Mouse (Mus musculus) embryonic facial prominence, embryonic 11.5 days (tissue): ENCODE measurements around the gene Chchd4. TPM values are rescaled to one million over a fixed set of nuclear protein-coding genes. Genes with fewer than 3 reads are reported as not detected.
A peak's percentile ranks its signal among the peaks of the same experiment; 100 is the strongest.

Experiments
- ATAC-seq: fragments of 200-750 bp; cut with Nextera tagmentation; replicated peaks from 2 replicates; pipeline ENCODE4 v1.8.0; 2017; ENCODE audit warnings: low read depth; ENCODE audit not compliant: insufficient number of reproducible peaks, low FRiP score, low TSS enrichment
- DNase-seq: peaks from one replicate; pipeline ENCODE4 v3.0.0-alpha.2; 2015; ENCODE audit warnings: low spot score
- H3K27ac ChIP-seq: fragments of 300-500 bp; sonication (generic); replicated peaks from 2 replicates; pipeline ENCODE4 v1.5.1; 2014; ENCODE audit warnings: mild to moderate bottlenecking, low read depth, low read length, control low read depth
- H3K27me3 ChIP-seq: fragments of 300-500 bp; sonication (generic); 2 replicates; pipeline ENCODE4 v1.6.1; 2014; ENCODE audit warnings: mild to moderate bottlenecking, low read length, moderate library complexity, mixed read lengths; ENCODE audit not compliant: control insufficient read depth, insufficient read depth
- H3K36me3 ChIP-seq: fragments of 300-500 bp; sonication (generic); replicated peaks from 2 replicates; pipeline ENCODE4 v1.6.1; 2014; ENCODE audit warnings: low read depth, mild to moderate bottlenecking, low read length, moderate library complexity, mixed read lengths; ENCODE audit not compliant: control insufficient read depth, insufficient read depth
- H3K4me1 ChIP-seq: fragments of 300-500 bp; sonication (generic); 2 replicates; pipeline ENCODE4 v1.6.1; 2014; ENCODE audit warnings: low read length, mixed read lengths; ENCODE audit not compliant: control insufficient read depth, insufficient read depth
- H3K4me2 ChIP-seq: fragments of 300-500 bp; sonication (generic); 2 replicates; pipeline ENCODE4 v1.6.1; 2014; ENCODE audit warnings: low read depth, mild to moderate bottlenecking, control low read depth, low read length, moderate library complexity
- H3K4me3 ChIP-seq: fragments of 300-500 bp; sonication (generic); 2 replicates; pipeline ENCODE4 v1.5.1; 2014; ENCODE audit warnings: low read depth, low read length, control low read depth
- H3K9ac ChIP-seq: fragments of 300-500 bp; sonication (generic); replicated peaks from 2 replicates; pipeline ENCODE4 v1.6.1; 2014; ENCODE audit warnings: mild to moderate bottlenecking, control low read depth, low read length
- H3K9me3 ChIP-seq: fragments of 300-500 bp; sonication (generic); replicated peaks from 2 replicates; pipeline ENCODE4 v1.6.1; 2016; ENCODE audit warnings: mild to moderate bottlenecking, low read length, inconsistent platforms, mixed read lengths; ENCODE audit not compliant: control insufficient read depth
- WGBS: fragments of 180-500 bp; shearing (Covaris S2); extraction: QIAGEN DNeasy Blood & Tissue Kit; methylation state at CpG from one replicate; pipeline ENCODE4 v1.1.7; 2014; 5-methylcytosine and 5-hydroxymethylcytosine counted together
- polyA plus RNA-seq: library from polyadenylated mRNA; unstranded; fragments of >200 nt; fragmentation: Nextera tagmentation; extraction: Ambion mirVana; gene quantifications from 2 replicates; pipeline ENCODE4 v1.2.1, GENCODE M21; 2014

Gene Chchd4
- polyA plus RNA-seq, 1 experiment from 2014 or later, result 25.7 TPM

DNA sequence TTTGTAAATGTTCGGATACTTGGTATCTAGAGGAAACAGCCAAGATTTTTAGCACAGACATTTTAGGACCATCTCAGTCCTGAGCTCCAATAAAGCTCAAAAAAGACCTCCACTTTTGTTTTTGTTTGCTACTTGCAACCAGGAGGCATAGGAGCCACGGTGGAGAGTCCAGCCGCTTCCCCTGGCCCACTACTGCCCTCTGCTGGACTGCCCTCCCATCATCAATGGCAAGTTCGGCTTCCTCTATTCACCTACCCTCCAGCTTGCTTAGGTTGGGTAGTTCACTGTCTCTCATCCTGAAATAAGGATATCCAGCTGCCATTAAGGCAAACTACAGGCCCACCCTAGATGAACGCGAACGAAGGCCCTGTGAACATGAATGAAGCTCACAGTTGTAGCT, 36.0 kb upstream of the Chchd4 start:
- Histone ChIP-seq H3K27me3 (no peaks in the 10 kb centered on the region), H3K36me3 (peaks cover 6% of the 10 kb centered on the region)

DNA sequence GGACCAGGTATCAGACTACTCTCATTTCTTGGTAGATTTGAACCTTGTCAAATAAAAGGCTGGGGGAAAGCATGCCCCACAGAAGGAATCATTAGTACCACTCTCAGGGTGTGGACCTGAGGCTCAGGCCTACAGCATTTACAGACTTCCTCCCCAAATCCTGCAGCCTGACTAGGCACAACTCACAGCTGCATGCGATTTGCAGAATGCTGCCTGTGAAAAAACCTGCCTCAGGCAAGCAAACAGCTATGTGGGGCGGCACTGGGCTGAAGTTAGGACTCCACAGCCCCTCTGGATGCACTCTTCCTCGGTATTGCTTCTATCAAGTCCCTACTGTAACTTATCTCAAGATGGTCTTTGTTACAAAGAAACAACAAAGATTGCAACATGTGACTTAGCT, 34.7 kb upstream of the Chchd4 start:
- H3K36me3 ChIP-seq, result peaks cover 13% of the 10 kb centered on the region

More for the DNA sequence above, 36.0 kb upstream of the Chchd4 start:
- ATAC-seq (no peak), DNase-seq (peak; percentile 60)
- WGBS, result 39% methylated on average over 7 of the region's 7 CpGs
- H3K4me3 ChIP-seq, result no peak overlapping the region
- H3K27ac ChIP-seq, result no peak overlapping the region
- no peak overlapping the region for H3K9ac ChIP-seq
- no peak overlapping the region for H3K4me2 ChIP-seq
- H3K9me3 ChIP-seq, result no peaks in the 10 kb centered on the region
- H3K4me1 ChIP-seq, result no peaks in the 10 kb centered on the region

GRCm38 (mm10) chr6:91506036-91506435, 32.7 kb upstream of the Chchd4 start:
- peaks cover 13% of the 10 kb centered on the region for H3K36me3 ChIP-seq
- WGBS, result 94% methylated on average over 5 of the region's 5 CpGs
- H3K27me3 ChIP-seq, result no peaks in the 10 kb centered on the region
- H3K9ac ChIP-seq, result no peak overlapping the region
- H3K9me3 ChIP-seq, result no peaks in the 10 kb centered on the region
- H3K4me3 ChIP-seq, result no peak overlapping the region
- no peaks in the 10 kb centered on the region for H3K4me1 ChIP-seq
- no peak for DNase-seq
- no peak overlapping the region for H3K4me2 ChIP-seq
- no peak overlapping the region for H3K27ac ChIP-seq
- ATAC-seq, result no peak

More for the DNA sequence above, 34.7 kb upstream of the Chchd4 start:
- 65% methylated on average over 3 of the region's 3 CpGs for WGBS
- no peak overlapping the region for H3K4me2 ChIP-seq
- no peak overlapping the region for H3K9ac ChIP-seq
- peak; percentile 5 for DNase-seq
- no peaks in the 10 kb centered on the region for H3K9me3 ChIP-seq
- H3K4me1 ChIP-seq, result no peaks in the 10 kb centered on the region
- ATAC-seq, result no peak
- H3K27ac ChIP-seq, result no peak overlapping the region
- H3K27me3 ChIP-seq, result no peaks in the 10 kb centered on the region
- no peak overlapping the region for H3K4me3 ChIP-seq

- Histone ChIP-seq H3K4me2 (no peak overlapping the region), H3K4me1 (no peaks in the 10 kb centered on the region), H3K27ac (no peak overlapping the region), H3K4me3 (no peak overlapping the region), H3K27me3 (no peaks in the 10 kb centered on the region), H3K36me3 (peaks cover 25% of the 10 kb centered on the region), H3K9ac (no peak overlapping the region), H3K9me3 (no peaks in the 10 kb centered on the region)
- WGBS, result 91% methylated on average over 1 of the region's 1 CpGs
- ATAC-seq, result no peak
- DNase-seq, result no peak
Observed at GRCm38 (mm10) chr6:91503302-91503701, 30.0 kb upstream of the Chchd4 start.

DNA sequence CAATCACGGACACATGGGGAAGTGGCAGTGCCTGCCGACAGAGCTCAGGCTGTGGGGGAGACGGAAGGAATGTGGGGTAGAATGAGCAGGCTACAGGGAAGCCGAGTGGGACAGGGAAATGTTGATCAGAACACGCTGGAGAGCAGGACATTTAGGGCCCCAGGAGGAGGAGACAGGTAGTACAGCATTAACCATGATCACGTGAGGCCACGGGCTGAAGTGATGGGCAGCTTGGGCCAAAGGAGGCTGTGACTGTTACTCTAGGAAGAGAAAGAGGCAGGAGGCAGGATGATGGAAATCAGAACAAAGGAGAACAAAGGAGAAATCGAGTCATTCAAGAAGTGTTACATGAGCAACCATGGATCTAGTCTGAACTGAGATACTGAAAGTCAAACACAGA, 21.2 kb upstream of the Chchd4 start:
- Histone ChIP-seq H3K36me3 (peaks cover 3% of the 10 kb centered on the region), H3K9ac (no peak overlapping the region)
- DNase-seq, result no peak

DNA sequence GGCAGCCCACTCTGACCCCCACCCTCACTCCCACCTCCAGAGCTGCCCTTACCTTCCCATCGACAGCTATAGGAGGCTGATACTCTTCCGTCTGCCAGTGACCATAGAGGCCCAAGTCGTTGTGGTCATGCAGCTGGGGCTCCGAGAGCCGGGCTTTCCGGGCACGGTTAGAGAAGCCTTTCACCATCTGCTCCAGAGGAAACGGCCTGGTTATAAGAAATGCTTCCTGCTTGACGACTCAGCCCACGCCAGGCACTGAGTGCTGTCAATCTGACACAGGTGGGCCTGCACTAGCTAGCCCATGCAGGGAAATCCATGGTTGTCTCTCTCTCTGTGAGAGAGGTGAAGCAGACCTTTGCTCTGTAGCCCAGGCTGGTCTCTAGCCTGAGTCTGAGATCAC, 19.7 kb upstream of the Chchd4 start:
- no peak for DNase-seq
- no peak overlapping the region for H3K4me2 ChIP-seq
- H3K36me3 ChIP-seq, result no peaks in the 10 kb centered on the region; the same call in none of the 2 replicates
- H3K4me1 ChIP-seq, result no peaks in the 10 kb centered on the region
- ATAC-seq, result no peak
- 90% methylated on average over 10 of the region's 10 CpGs for WGBS
- H3K27ac ChIP-seq, result no peak overlapping the region
- H3K27me3 ChIP-seq, result no peaks in the 10 kb centered on the region
- H3K9me3 ChIP-seq, result no peaks in the 10 kb centered on the region
- H3K4me3 ChIP-seq, result no peak overlapping the region
- H3K9ac ChIP-seq, result no peak overlapping the region

More for the DNA sequence above, 21.2 kb upstream of the Chchd4 start:
- no peak overlapping the region for H3K4me2 ChIP-seq
- no peak overlapping the region for H3K4me3 ChIP-seq
- 85% methylated on average over 8 of the region's 8 CpGs for WGBS
- H3K27ac ChIP-seq, result no peak overlapping the region
- no peaks in the 10 kb centered on the region for H3K4me1 ChIP-seq
- H3K27me3 ChIP-seq, result no peaks in the 10 kb centered on the region
- no peak for ATAC-seq
- no peaks in the 10 kb centered on the region for H3K9me3 ChIP-seq

DNA sequence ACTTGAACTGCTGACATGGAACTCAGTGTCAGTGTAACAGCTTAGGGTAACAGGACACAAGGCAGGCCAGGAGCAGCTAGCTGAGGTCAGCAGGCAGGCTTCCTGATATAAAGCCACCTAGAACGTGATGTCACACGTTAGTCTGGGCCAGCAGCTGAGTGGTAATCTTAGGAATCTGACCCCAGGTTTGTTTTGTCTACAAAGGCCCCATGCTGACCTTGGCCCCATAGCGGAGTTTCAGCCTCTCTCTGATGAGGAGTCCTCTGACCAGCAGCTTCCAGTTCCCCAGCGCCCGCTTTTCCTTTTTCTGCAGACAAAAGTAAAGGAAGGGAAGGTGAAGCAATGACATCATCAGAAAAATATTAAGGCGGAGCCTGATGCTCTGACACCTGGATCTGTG, 17.7 kb upstream of the Chchd4 start:
- peaks cover 6% of the 10 kb centered on the region for H3K36me3 ChIP-seq
- no peaks in the 10 kb centered on the region for H3K9me3 ChIP-seq
- H3K4me2 ChIP-seq, result no peak overlapping the region
- H3K9ac ChIP-seq, result no peak overlapping the region
- WGBS, result 68% methylated on average over 6 of the region's 6 CpGs
- H3K4me3 ChIP-seq, result no peak overlapping the region
- H3K4me1 ChIP-seq, result no peaks in the 10 kb centered on the region
- H3K27ac ChIP-seq, result no peak overlapping the region
- H3K27me3 ChIP-seq, result no peaks in the 10 kb centered on the region
- ATAC-seq (no peak), DNase-seq (no peak)

DNA sequence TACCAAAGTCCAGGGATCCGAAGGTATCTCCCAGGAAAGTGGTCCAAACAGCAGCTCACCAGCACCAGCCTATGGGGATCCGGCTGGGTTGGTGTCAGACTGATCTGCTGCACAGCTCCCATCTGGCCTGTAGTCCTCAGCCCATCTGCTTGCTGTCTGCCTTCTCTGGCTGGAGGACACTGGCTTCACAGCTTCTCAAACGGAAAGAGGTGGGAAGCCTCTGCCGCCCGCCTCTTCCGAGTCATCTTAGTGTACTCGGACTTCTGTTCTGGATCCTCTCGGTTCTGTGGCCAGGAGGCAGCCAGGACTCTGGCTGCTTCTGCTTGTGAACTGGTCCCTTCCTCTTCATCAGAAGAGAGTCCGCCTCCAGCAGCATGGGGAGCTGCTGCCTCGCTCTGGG, 16.5 kb upstream of the Chchd4 start:
- Histone ChIP-seq H3K4me2 (no peak overlapping the region), H3K36me3 (peaks cover 9% of the 10 kb centered on the region), H3K9me3 (no peaks in the 10 kb centered on the region), H3K9ac (no peak overlapping the region), H3K4me1 (no peaks in the 10 kb centered on the region), H3K27me3 (no peaks in the 10 kb centered on the region), H3K4me3 (no peak overlapping the region), H3K27ac (no peak overlapping the region)
- DNase-seq (no peak), ATAC-seq (no peak)
- 87% methylated on average over 10 of the region's 10 CpGs for WGBS
